Mouse (Mus musculus) liver, embryonic 11.5 days (tissue): Measurements from ENCODE around the gene Arl3. TPM values are rescaled to one million over a fixed set of nuclear protein-coding genes. Genes with fewer than 3 reads are reported as not detected.

Experiments used
- ATAC-seq: fragments of 200-750 bp; cut with Nextera tagmentation; replicated peaks from 2 replicates; pipeline ENCODE4 v1.8.0; 2017; ENCODE audit warnings: moderate number of reproducible peaks, mild to moderate bottlenecking, moderate TSS enrichment, moderate library complexity; ENCODE audit not compliant: low FRiP score
- DNase-seq: peaks from one replicate; pipeline ENCODE4 v3.0.0-alpha.2; 2017; ENCODE audit warnings: low spot score
- H3K27ac ChIP-seq: fragments of 300-500 bp; sonication (generic); 2 replicates; pipeline ENCODE4 v1.5.1; 2014; ENCODE audit warnings: mild to moderate bottlenecking, low read depth, low read length, control low read depth
- H3K27me3 ChIP-seq: fragments of 300-500 bp; sonication (generic); replicated peaks from 2 replicates; pipeline ENCODE4 v1.6.1; 2014; ENCODE audit warnings: low read length, mixed read lengths; ENCODE audit not compliant: control insufficient read depth, insufficient read depth
- H3K36me3 ChIP-seq: fragments of 300-500 bp; sonication (generic); 2 replicates; pipeline ENCODE4 v1.6.1; 2014; ENCODE audit warnings: mild to moderate bottlenecking, low read length, moderate library complexity, mixed read lengths; ENCODE audit not compliant: control insufficient read depth, insufficient read depth
- H3K4me1 ChIP-seq: fragments of 300-500 bp; sonication (generic); replicated peaks from 2 replicates; pipeline ENCODE4 v1.6.1; 2014; ENCODE audit warnings: low read length, mixed read lengths; ENCODE audit not compliant: control insufficient read depth, insufficient read depth
- H3K4me2 ChIP-seq: fragments of 300-500 bp; sonication (generic); 2 replicates; pipeline ENCODE4 v1.6.1; 2014; ENCODE audit warnings: mild to moderate bottlenecking, control low read depth, moderate library complexity
- H3K4me3 ChIP-seq: fragments of 300-500 bp; sonication (generic); 2 replicates; pipeline ENCODE4 v1.5.1; 2014; ENCODE audit warnings: low read depth, low read length, control low read depth
- H3K9ac ChIP-seq: fragments of 300-500 bp; sonication (generic); 2 replicates; pipeline ENCODE4 v1.6.1; 2014; ENCODE audit warnings: low read depth, low read length, control low read depth
- H3K9me3 ChIP-seq: fragments of 300-500 bp; sonication (generic); 2 replicates; pipeline ENCODE4 v1.6.1; 2016; ENCODE audit warnings: low read length, inconsistent platforms, mixed read lengths; ENCODE audit not compliant: control insufficient read depth
- WGBS: fragments of 180-500 bp; shearing (Covaris S2); extraction: QIAGEN DNeasy Blood & Tissue Kit; methylation state at CpG from one replicate; pipeline ENCODE4 v1.1.7; 2014; 5-methylcytosine and 5-hydroxymethylcytosine counted together
- polyA plus RNA-seq: library from polyadenylated mRNA; unstranded; fragments of >200 nt; fragmentation: Nextera tagmentation; extraction: Ambion mirVana; gene quantifications from 2 replicates; pipeline ENCODE4 v1.2.1, GENCODE M21; 2014

Gene Arl3
- polyA plus RNA-seq, 1 experiment from 2014 or later = 50.5 TPM

DNA sequence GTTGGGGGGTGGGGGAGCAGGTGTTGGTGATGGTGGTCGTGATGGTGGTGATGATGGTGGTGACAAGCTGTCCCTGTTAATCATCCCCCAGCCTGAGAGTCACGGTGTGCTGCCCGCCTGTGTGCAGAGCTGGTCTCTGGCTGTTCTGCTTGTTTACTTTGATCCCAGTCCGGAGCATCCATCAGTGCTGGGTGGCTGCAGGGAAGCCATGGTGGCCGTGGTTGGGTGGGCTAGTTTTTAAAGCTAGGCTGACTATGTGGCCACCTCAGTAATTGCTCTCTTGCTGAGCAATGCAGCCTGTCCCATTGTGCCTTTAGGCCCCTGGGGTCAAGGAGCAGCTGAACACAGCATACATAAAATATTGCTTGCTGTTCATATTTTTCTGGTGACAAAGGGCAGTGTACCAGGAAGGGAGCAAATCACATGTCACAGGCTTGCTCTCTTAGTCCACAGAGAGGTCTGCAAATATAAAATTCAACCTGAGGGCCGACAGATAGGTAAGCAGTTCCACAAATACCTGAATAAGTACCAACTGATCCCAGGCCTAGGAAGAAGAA is 38.4 kb downstream of the Arl3 start:
- no peak overlapping the region for H3K4me2 ChIP-seq
- peaks cover 46% of the 10 kb centered on the region for H3K4me1 ChIP-seq
- H3K9me3 ChIP-seq = no peaks in the 10 kb centered on the region
- H3K4me3 ChIP-seq = no peak overlapping the region
- H3K9ac ChIP-seq = no peak overlapping the region
- no peak for DNase-seq
- no peaks in the 10 kb centered on the region; the same call in 1 of the 2 replicates for H3K36me3 ChIP-seq
- 65% methylated on average over 6 of the region's 6 CpGs for WGBS
- no peak for ATAC-seq
- H3K27ac ChIP-seq = no peak overlapping the region
- no peaks in the 10 kb centered on the region for H3K27me3 ChIP-seq

DNA sequence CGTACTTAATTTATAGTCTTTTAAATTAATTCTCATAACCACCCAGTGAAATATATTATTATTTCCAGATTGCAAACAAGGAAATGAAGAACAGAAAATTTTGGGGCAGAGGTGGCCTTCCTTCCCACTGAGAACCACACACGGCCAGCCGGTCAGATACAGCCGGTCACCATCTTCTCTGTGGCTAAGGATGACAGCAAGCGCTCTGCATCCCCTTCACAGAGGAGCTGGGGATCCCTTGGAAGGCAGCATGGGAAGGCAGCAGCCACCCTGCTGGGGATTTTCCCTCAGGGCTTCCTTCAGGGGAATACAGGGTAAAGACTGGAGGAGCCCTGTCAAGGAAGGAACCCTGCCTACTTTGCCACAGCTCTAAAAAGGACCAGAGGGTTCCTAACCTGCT is 39.5 kb downstream of the Arl3 start:
- no peaks in the 10 kb centered on the region; the same call in 1 of the 2 replicates for H3K36me3 ChIP-seq

DNA sequence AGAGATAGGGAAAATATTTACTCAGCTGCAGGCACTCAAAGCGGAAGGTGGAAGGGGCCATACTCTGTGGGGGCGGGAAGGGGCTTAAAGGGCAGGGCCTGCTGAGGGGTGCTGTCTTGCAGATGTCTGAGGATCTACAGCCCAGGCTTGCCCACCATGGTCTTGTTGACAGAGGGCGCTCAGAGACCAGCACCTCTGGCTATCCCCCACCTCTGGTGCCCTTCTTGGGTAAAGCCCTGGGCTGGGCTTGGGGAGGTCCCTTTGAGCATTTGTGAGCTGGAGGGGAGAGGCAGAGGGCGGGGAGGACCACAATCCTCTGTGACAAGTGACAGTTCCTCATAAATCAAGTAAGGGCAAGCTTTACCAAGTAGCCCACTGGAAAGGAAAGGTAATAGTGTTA is 39.9 kb downstream of the Arl3 start:
- no peak for ATAC-seq
- WGBS = 57% methylated on average over 4 of the region's 4 CpGs

More for the DNA sequence above, 39.5 kb downstream of the Arl3 start:
- Histone ChIP-seq H3K4me3 (no peak overlapping the region), H3K4me2 (no peak overlapping the region), H3K9ac (no peak overlapping the region), H3K9me3 (no peaks in the 10 kb centered on the region), H3K27me3 (no peaks in the 10 kb centered on the region), H3K4me1 (peaks cover 56% of the 10 kb centered on the region), H3K27ac (no peak overlapping the region)
- 79% methylated on average over 5 of the region's 5 CpGs for WGBS
- no peak for ATAC-seq
- DNase-seq = no peak

DNA sequence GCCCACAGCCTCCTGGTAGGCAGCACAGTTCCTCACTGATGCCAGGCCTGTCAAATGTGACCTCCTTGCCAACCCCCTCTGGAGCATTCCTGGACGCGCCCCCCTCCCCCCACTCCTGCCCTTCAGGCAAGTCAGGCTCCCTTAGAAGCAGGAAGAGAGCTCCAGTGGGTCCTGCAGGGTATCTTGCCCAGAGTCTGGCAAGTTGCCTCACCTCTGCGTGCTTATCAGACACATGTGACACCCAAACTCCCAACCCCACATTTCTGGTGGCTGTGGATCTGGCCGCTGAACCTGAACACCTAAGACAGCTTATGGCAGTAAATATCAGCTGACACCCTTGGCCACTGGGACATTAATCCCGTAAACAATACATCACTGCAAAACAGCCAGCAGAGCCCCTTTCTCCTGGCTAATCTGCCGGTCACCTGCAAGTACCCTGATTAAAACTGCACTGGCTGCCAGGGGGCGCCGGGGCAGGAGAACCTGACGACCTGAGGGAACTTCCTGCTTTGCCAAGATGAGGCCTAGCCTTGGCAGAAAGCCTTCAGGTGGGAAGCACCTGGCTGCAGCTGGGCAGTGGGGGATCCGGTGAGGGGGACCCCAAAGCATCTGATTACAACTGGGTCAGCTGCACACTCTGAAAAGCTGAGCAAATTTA is 40.8 kb downstream of the Arl3 start:
- H3K27me3 ChIP-seq = no peaks in the 10 kb centered on the region
- DNase-seq (no peak), ATAC-seq (peak; percentile 46; the same call in 1 of the 2 replicates)
- no peaks in the 10 kb centered on the region for H3K36me3 ChIP-seq
- 0 out of 2 replicates have a peak overlapping the region, but pooled peaks have one; percentile 25 for H3K9ac ChIP-seq
- no peak overlapping the region for H3K4me3 ChIP-seq
- WGBS = 15% methylated on average over 10 of the region's 10 CpGs
- peak overlapping the region; percentile 52; the same call in 1 of the 2 replicates for H3K27ac ChIP-seq
- no peaks in the 10 kb centered on the region for H3K9me3 ChIP-seq
- peaks cover 64% of the 10 kb centered on the region for H3K4me1 ChIP-seq
- peak overlapping the region; percentile 36 for H3K4me2 ChIP-seq

More for the DNA sequence above, 39.9 kb downstream of the Arl3 start:
- no peaks in the 10 kb centered on the region for H3K9me3 ChIP-seq
- peaks cover 61% of the 10 kb centered on the region for H3K4me1 ChIP-seq
- no peak overlapping the region for H3K27ac ChIP-seq
- no peak overlapping the region for H3K4me3 ChIP-seq
- H3K9ac ChIP-seq = peak overlapping the region; percentile 3; the same call in 1 of the 2 replicates
- H3K36me3 ChIP-seq = no peaks in the 10 kb centered on the region
- H3K4me2 ChIP-seq = no peak overlapping the region
- H3K27me3 ChIP-seq = no peaks in the 10 kb centered on the region
- DNase-seq = no peak

DNA sequence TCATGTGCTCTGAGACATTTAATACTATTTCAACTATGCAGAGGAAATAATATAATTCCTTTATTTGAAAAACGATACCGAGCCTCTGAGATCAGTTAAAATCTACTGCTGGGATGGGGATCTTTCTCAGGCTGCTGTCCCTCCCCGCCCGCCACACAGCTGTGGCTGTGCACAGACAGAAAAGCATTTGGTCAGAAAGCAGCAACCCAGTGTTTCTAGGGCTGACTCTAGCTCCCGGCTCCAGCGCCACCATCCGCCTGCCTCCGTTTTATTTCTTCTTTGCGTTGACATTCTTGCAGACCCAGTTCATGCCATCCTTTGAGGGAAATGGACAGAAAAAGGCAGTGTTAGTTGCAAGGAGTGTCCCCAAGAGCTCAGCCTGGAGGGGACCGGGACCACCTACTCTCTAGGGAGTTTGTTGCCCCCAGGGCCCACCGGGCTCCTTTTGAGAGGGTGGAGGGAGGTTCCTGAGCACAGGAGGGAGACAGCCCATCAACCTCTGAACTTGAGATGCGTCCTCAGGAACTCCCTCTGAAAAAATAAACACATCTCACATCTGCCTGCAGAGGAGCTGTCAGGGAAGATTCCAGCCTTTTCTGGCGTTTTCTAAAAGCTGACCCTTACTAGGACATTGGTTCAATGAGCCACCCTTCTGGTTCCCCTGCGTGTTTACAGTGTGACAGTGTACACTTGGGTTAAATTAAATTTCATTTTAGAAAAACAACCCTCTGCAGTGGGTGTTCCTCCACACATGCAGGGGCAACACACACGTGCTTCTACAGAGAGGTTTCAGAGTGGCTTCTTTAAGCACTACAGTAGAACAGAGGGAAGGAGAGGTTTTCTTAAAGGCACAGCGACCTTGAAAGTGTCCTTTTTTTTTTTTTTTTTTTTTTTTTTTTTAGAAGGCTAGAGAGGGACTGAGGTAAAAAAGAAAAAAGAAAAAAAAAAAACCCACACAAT is 41.6 kb downstream of the Arl3 start:
- WGBS = 23% methylated on average over 16 of the region's 16 CpGs
- Histone ChIP-seq H3K36me3 (no peaks in the 10 kb centered on the region), H3K27ac (peak overlapping the region; percentile 52), H3K4me3 (no peak overlapping the region), H3K9me3 (no peaks in the 10 kb centered on the region), H3K4me1 (peaks cover 64% of the 10 kb centered on the region), H3K4me2 (peak overlapping the region; percentile 36), H3K27me3 (no peaks in the 10 kb centered on the region), H3K9ac (peak overlapping the region; percentile 31; the same call in 1 of the 2 replicates)
- DNase-seq (peak; percentile 33), ATAC-seq (no peak)

DNA sequence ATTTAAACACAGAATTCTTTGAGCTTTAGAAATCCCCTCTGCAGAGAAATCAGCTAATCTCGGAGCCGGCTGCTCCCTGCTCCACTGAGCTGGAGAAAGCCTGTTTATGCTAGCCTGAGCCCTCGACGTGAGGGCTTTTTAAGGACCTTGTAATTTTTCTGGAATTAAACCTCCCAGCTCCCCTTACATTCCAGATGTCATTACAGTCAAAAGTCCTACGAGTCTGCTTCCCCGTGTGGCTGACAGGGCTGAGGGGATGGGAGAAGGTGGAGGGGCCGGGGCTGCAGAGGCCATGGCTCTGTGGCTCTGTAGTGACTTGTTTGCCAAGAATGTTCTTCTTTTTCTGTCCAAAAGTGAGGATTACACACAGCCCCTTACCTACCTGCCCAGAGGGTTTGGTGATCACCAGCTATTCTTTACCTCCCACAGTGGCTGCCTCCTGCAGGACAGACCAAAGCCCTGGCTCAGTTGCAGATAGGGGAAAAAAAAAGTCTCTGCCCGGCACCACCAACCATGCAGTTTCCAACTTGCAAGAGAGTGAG is 42.5 kb downstream of the Arl3 start:
- Histone ChIP-seq H3K9ac (0 out of 2 replicates have a peak overlapping the region, but pooled peaks have one; percentile 6), H3K4me3 (no peak overlapping the region), H3K4me1 (peaks cover 64% of the 10 kb centered on the region), H3K4me2 (peak overlapping the region; percentile 36), H3K36me3 (no peaks in the 10 kb centered on the region), H3K27me3 (no peaks in the 10 kb centered on the region), H3K9me3 (no peaks in the 10 kb centered on the region), H3K27ac (no peak overlapping the region; the same call in 1 of the 2 replicates)
- ATAC-seq = no peak
- WGBS = 34% methylated on average over 8 of the region's 8 CpGs
- DNase-seq = no peak

DNA sequence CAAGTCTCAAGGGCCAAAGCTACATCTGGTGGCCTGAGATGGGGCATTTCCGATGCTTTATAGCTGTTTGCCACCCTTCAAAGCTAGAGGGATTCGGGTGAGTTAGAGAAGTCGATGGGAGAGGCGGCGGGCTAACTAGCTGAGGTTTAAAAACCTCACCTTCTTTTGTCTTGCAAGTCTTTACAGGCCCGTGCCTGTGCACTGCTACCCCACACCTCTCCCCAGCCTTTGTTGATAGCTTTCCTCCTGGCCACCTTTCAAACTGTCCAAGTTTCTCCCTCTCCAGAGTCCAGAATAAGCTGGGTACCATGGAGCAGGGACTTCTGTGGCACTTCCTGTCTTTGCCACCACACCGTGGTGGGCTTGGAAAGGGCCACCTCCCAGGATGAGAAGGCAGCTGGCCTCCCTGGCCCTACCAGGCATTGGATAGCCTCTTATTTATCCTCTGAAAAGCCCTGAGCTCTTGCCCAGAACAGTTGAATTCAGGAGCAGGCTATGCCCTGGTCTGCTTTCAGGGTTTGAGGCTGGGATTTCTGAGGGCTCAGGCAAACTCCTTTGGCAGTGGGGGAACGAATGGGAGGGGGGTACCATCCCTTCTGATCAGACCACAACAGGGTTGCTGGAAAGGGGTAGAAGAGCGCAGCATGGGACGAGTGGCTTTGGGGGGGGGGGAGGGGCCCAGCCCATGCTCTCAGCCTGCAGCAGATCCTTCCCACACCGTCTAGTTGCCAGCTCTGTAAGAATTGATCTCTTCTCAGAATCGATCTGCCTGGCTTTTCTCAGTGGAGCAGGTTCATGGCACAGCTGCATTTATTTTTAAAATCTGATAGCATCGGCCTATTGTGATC is 43.2 kb downstream of the Arl3 start:
- Histone ChIP-seq H3K4me1 (peaks cover 65% of the 10 kb centered on the region), H3K27ac (0 out of 2 replicates have a peak overlapping the region, but pooled peaks have one; percentile 41), H3K36me3 (no peaks in the 10 kb centered on the region), H3K27me3 (no peaks in the 10 kb centered on the region), H3K4me2 (peak overlapping the region; percentile 70), H3K9me3 (no peaks in the 10 kb centered on the region), H3K9ac (0 out of 2 replicates have a peak overlapping the region, but pooled peaks have one; percentile 6), H3K4me3 (no peak overlapping the region)
- no peak for DNase-seq
- WGBS = 23% methylated on average over 13 of the region's 13 CpGs
- ATAC-seq = no peak
